Mouse (Mus musculus): ENCODE results near the gene Tcf3. TPM values are rescaled to one million over a fixed set of nuclear protein-coding genes. Genes with fewer than 3 reads are reported as not detected.

Gene Tcf3
- polyA plus RNA-seq, 1 experiment from 2014 or later, result 56.2 TPM

- H3K36me3 ChIP-seq, result peaks cover 65% of the 10 kb centered on the region
Observed at GRCm38 (mm10) chr10:80396822-80397523, 36.5 kb downstream of the Tcf3 start.

GRCm38 (mm10) chr10:80395025-80395627 lies 38.3 kb downstream of the Tcf3 start:
- H3K4me1 ChIP-seq (replicated peaks), result peaks cover 35% of the 10 kb centered on the region
- no peak overlapping the region for H3K4me2 ChIP-seq
- ATAC-seq (ENCODE audit: low read depth), result no peak
- H3K27ac ChIP-seq, result no peak overlapping the region
- H3K4me3 ChIP-seq (replicated peaks), result no peak overlapping the region
- DNase-seq, result no peak
- no peak overlapping the region for H3K9ac ChIP-seq
- H3K27me3 ChIP-seq, result no peaks in the 10 kb centered on the region
- peaks cover 72% of the 10 kb centered on the region for H3K36me3 ChIP-seq
- WGBS (ENCODE audit: insufficient replicate concordance), result 92% methylated on average over 35 of the region's 35 CpGs
- H3K9me3 ChIP-seq (replicated peaks), result no peaks in the 10 kb centered on the region

More at GRCm38 (mm10) chr10:80396822-80397523, 36.5 kb downstream of the Tcf3 start:
- peak overlapping the region; percentile 88 for H3K4me3 ChIP-seq (replicated peaks)
- H3K9me3 ChIP-seq (replicated peaks), result no peaks in the 10 kb centered on the region
- H3K9ac ChIP-seq, result peak overlapping the region; percentile 98
- H3K4me2 ChIP-seq, result peak overlapping the region; percentile 98
- no peak for DNase-seq
- no peaks in the 10 kb centered on the region for H3K27me3 ChIP-seq
- no peak for ATAC-seq (ENCODE audit: low read depth)
- peak overlapping the region; percentile 99 for H3K27ac ChIP-seq
- WGBS (ENCODE audit: insufficient replicate concordance), result 77% methylated on average over 11 of the region's 11 CpGs
- H3K4me1 ChIP-seq (replicated peaks), result peaks cover 50% of the 10 kb centered on the region

DNA sequence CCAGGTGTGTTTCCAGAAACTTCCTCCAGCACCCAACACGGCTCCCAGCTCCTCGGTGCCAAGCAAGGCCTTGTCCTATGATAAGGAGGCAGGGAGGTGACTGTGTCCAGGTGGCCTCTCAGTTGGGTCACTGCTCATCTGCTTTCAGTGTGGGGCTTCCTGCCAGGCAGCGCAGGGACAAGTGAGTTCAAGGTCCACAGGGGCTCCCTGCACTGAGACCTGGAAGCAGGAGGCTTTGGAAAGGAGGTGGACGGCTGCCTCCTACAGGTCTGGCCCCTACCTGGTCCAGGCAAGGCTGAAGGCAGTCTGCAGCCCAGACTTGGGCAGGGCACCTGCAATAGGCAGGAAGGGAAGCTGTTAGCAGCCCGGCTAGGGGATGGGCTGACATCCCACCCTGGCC lies 40.8 kb downstream of the Tcf3 start:
- no peaks in the 10 kb centered on the region for H3K27me3 ChIP-seq
- no peak overlapping the region for H3K9ac ChIP-seq
- H3K9me3 ChIP-seq (replicated peaks), result no peaks in the 10 kb centered on the region
- H3K27ac ChIP-seq, result no peak overlapping the region
- no peak for ATAC-seq (ENCODE audit: low read depth)
- DNase-seq, result no peak
- WGBS (ENCODE audit: insufficient replicate concordance), result 84% methylated on average over 5 of the region's 5 CpGs
- H3K4me1 ChIP-seq (replicated peaks), result peaks cover 40% of the 10 kb centered on the region
- H3K4me2 ChIP-seq, result no peak overlapping the region
- no peak overlapping the region for H3K4me3 ChIP-seq (replicated peaks)
- peaks cover 77% of the 10 kb centered on the region for H3K36me3 ChIP-seq

GRCm38 (mm10) chr10:80390697-80391096 lies 42.8 kb downstream of the Tcf3 start:
- Histone ChIP-seq H3K4me3 (replicated peaks) (no peak overlapping the region), H3K9ac (no peak overlapping the region), H3K27me3 (peaks cover 7% of the 10 kb centered on the region; the same call in 1 of the 2 replicates), H3K4me2 (no peak overlapping the region), H3K4me1 (replicated peaks) (peaks cover 37% of the 10 kb centered on the region), H3K27ac (no peak overlapping the region), H3K36me3 (peaks cover 61% of the 10 kb centered on the region), H3K9me3 (replicated peaks) (no peaks in the 10 kb centered on the region)
- ATAC-seq (ENCODE audit: low read depth), result no peak
- no peak for DNase-seq
- 78% methylated on average over 9 of the region's 9 CpGs for WGBS (ENCODE audit: insufficient replicate concordance)

- peaks cover 46% of the 10 kb centered on the region for H3K36me3 ChIP-seq
- ATAC-seq (ENCODE audit: low read depth) (no peak), DNase-seq (no peak)
- H3K9me3 ChIP-seq (replicated peaks), result no peaks in the 10 kb centered on the region
- no peak overlapping the region for H3K4me2 ChIP-seq
- no peak overlapping the region for H3K9ac ChIP-seq
- peaks cover 51% of the 10 kb centered on the region for H3K4me1 ChIP-seq (replicated peaks)
- H3K27me3 ChIP-seq, result peaks cover 7% of the 10 kb centered on the region; the same call in 1 of the 2 replicates
- no peak overlapping the region for H3K4me3 ChIP-seq (replicated peaks)
- H3K27ac ChIP-seq, result 0 out of 2 replicates have a peak overlapping the region, but pooled peaks have one; percentile 75
- WGBS (ENCODE audit: insufficient replicate concordance), result 52% methylated on average over 4 of the region's 4 CpGs
Observed at GRCm38 (mm10) chr10:80389185-80389708, 44.2 kb downstream of the Tcf3 start.

DNA sequence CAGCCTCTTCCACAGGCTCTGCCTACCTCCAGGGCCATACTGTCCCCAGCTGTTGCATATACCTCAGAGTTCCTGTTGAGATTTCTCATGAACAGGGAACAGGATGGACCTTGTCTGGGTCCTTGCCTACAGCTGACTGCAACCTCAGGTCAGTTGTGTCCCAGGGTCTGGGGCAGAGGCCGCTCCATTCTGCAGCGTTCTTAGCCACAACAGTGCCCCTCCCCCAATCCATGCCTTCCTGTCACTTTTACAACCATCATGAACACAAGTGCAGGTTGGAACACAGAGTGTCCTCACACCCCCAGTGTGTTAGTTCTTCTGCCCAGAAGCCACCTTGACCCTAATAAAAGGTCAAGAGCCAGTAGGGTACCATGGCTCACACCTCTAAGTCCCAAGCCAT lies 44.7 kb downstream of the Tcf3 start:
- no peaks in the 10 kb centered on the region for H3K9me3 ChIP-seq (replicated peaks)
- peak overlapping the region; percentile 75 for H3K27ac ChIP-seq
- WGBS (ENCODE audit: insufficient replicate concordance), result 16% methylated on average over 2 of the region's 2 CpGs
- H3K4me1 ChIP-seq (replicated peaks), result peaks cover 56% of the 10 kb centered on the region
- peak overlapping the region; percentile 82 for H3K9ac ChIP-seq
- ATAC-seq (ENCODE audit: low read depth) (no peak), DNase-seq (no peak)
- H3K4me2 ChIP-seq, result peak overlapping the region; percentile 98
- H3K27me3 ChIP-seq, result peaks cover 7% of the 10 kb centered on the region; the same call in 1 of the 2 replicates
- peaks cover 41% of the 10 kb centered on the region for H3K36me3 ChIP-seq
- no peak overlapping the region for H3K4me3 ChIP-seq (replicated peaks)

DNA sequence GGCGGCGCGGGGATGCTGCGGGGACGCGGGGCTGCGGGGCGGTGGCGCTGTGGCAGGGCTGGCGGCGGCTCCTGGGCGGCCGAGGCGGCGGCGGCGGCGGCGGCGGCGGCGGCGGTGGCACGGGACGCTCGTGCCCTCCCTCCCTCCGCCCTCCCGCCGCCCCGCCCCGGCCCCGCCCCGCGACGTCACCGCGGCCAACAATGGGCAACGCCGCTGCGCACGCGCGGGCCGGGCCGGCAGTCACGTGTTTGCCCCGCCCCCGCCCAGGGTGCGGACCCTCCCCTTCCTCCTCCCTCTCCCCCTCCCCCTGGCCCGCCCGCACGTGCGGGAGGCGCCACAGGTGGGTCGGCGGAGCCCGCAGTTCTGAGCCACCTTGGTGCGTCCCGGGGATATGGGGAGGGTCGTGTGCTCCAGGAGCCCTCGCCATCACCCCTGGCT lies 45.9 kb downstream of the Tcf3 start, which contains the start of gene Mex3d:
Mex3d (minus strand) TSS at position 138 of the 438 bp plus-strand sequence.
- Histone ChIP-seq H3K27me3 (peaks cover 7% of the 10 kb centered on the region; the same call in 1 of the 2 replicates), H3K4me3 (replicated peaks) (peak within 1 kb of the TSS; percentile 76), H3K9me3 (replicated peaks) (no peaks in the 10 kb centered on the region), H3K36me3 (peaks cover 36% of the 10 kb centered on the region), H3K27ac (peak within 1 kb of the TSS; percentile 75), H3K9ac (peak within 1 kb of the TSS; percentile 82), H3K4me1 (replicated peaks) (peaks cover 63% of the 10 kb centered on the region), H3K4me2 (peak within 1 kb of the TSS; percentile 98)
- under 1% methylated on average over 33 of the region's 61 CpGs for WGBS (ENCODE audit: insufficient replicate concordance)
- peak; percentile 22; the same call in 1 of the 2 replicates for ATAC-seq (ENCODE audit: low read depth)
- peak; percentile 70 for DNase-seq

- H3K4me2 ChIP-seq, result peak overlapping the region; percentile 98
- H3K27me3 ChIP-seq, result peaks cover 7% of the 10 kb centered on the region; the same call in 1 of the 2 replicates
- H3K27ac ChIP-seq, result peak overlapping the region; percentile 47; the same call in 1 of the 2 replicates
- no peaks in the 10 kb centered on the region for H3K9me3 ChIP-seq (replicated peaks)
- H3K4me3 ChIP-seq (replicated peaks), result peak overlapping the region; percentile 76
- DNase-seq (no peak), ATAC-seq (ENCODE audit: low read depth) (no peak)
- H3K4me1 ChIP-seq (replicated peaks), result peaks cover 60% of the 10 kb centered on the region
- peak overlapping the region; percentile 82 for H3K9ac ChIP-seq
- WGBS (ENCODE audit: insufficient replicate concordance), result 1% methylated on average over 61 of the region's 94 CpGs
- peaks cover 36% of the 10 kb centered on the region for H3K36me3 ChIP-seq
Observed at GRCm38 (mm10) chr10:80386735-80387471, 46.5 kb downstream of the Tcf3 start.

- Histone ChIP-seq H3K4me3 (replicated peaks) (peak overlapping the region; percentile 76), H3K27ac (peak overlapping the region; percentile 80; the same call in 1 of the 2 replicates), H3K9me3 (replicated peaks) (no peaks in the 10 kb centered on the region), H3K36me3 (peaks cover 36% of the 10 kb centered on the region), H3K9ac (peak overlapping the region; percentile 82), H3K4me2 (peak overlapping the region; percentile 98), H3K27me3 (peaks cover 7% of the 10 kb centered on the region; the same call in 1 of the 2 replicates), H3K4me1 (replicated peaks) (peaks cover 60% of the 10 kb centered on the region)
- WGBS (ENCODE audit: insufficient replicate concordance), result 13% methylated on average over 34 of the region's 34 CpGs
- DNase-seq, result no peak
- no peak for ATAC-seq (ENCODE audit: low read depth)
Observed at GRCm38 (mm10) chr10:80385811-80386734, 47.4 kb downstream of the Tcf3 start.

DNA sequence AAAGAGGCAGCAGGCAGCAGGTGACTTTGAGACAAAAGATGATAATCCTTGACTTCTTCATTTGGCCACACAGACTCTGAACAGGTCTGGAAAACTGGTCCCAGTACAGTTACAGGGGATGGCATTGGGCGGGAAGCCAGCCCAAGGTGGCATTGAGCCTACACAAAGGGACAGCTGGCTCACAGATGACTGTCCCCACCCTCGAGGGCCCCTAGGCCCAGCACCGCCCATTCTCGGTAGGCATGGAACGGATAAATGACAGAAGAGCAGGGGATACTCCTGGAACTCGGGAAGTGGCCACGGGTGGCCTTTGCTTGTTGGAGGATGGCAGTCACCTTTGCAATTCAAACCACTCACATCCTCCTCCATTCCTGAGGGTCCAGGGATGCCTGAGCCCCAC lies 48.1 kb downstream of the Tcf3 start:
- ATAC-seq (ENCODE audit: low read depth) (no peak), DNase-seq (no peak)
- H3K36me3 ChIP-seq, result peaks cover 33% of the 10 kb centered on the region
- H3K4me3 ChIP-seq (replicated peaks), result peak overlapping the region; percentile 76
- H3K27me3 ChIP-seq, result peaks cover 7% of the 10 kb centered on the region; the same call in 1 of the 2 replicates
- H3K9me3 ChIP-seq (replicated peaks), result no peaks in the 10 kb centered on the region
- peak overlapping the region; percentile 82 for H3K9ac ChIP-seq
- 42% methylated on average over 7 of the region's 7 CpGs for WGBS (ENCODE audit: insufficient replicate concordance)
- H3K4me1 ChIP-seq (replicated peaks), result peaks cover 60% of the 10 kb centered on the region
- H3K27ac ChIP-seq, result peak overlapping the region; percentile 80
- peak overlapping the region; percentile 98 for H3K4me2 ChIP-seq
